Mouse (Mus musculus) lung, postnatal 14 days (tissue): ENCODE measurements around the gene Rpl36al.
A peak's percentile ranks its signal among the peaks of the same experiment; 100 is the strongest.
"Not testable (repeated sequence)": the region's sequence is repeated elsewhere in the genome, so short reads cannot be mapped to it uniquely, and the experiment has no call there.

Experiments
- DNase-seq: peaks from one replicate; pipeline ENCODE4 v3.0.0; 2021

The Rpl36al gene

GRCm38 (mm10) chr12:69192637-69193036 is 8.8 kb upstream of the Rpl36al start:
- no peak for DNase-seq

GRCm38 (mm10) chr12:69191396-69191795 is 7.5 kb upstream of the Rpl36al start:
- no peak for DNase-seq

DNA sequence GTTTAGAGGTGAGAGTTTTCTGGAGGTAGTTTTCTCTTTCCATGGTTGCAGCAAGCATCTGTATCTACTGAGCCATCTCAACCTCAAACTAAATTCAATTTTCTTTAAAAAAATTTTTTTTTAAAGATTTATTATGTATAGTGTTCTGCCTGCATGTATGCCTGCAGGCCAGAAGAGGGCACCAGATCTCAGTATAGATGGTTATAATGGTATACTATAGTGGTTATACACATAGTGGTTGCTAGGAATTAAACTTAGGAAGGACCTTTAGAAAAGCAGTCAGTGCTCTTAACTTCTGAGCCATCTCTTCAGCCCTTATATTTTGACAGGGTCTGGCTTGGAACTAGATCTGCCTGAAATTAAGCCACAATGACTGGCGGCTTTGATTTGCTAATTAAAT is 6.6 kb upstream of the Rpl36al start:
- DNase-seq: no peak

- DNase-seq: no peak
Measured at GRCm38 (mm10) chr12:69190074-69190473, 6.2 kb upstream of the Rpl36al start.

- no peak for DNase-seq
Measured at GRCm38 (mm10) chr12:69186811-69187471, 3.1 kb upstream of the Rpl36al start.

DNA sequence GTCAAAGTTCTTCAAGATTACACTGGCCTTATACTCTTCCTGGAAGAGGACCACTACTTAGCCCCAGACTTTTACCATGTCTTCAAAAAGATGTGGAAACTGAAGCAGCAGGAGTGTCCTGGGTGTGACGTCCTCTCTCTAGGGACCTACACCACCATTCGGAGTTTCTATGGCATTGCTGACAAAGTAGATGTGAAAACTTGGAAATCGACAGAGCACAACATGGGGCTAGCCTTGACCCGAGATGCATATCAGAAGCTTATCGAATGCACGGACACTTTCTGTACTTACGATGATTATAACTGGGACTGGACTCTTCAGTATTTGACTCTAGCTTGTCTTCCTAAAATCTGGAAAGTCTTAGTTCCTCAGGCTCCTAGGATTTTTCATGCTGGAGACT is 1.5 kb upstream of the Rpl36al start:
- no peak for DNase-seq

- DNase-seq: peak; percentile 64
Measured at GRCm38 (mm10) chr12:69184342-69185295, 736 bp upstream of the Rpl36al start.

DNA sequence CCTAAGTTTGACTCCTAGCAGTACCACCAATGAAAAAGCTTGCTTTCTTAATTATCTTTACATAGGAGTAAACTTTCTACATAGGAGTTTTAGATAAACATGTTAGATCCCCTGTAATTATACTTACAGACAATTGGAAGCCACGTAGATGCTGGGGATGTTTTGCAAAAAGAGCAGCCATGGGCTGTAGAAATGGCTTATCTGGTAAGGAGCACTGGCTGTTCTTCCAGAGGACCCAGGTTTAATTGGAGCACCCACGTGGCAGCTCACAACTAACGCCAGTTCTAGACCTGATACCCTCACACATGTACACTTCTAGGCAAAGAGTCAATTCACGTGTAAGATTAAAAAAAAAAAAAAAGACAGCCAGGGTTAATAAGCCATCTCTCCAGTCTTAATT is 2.1 kb downstream of the Rpl36al start:
- DNase-seq: no peak

GRCm38 (mm10) chr12:69179371-69179770 is 4.5 kb downstream of the Rpl36al start:
- DNase-seq: no peak

DNA sequence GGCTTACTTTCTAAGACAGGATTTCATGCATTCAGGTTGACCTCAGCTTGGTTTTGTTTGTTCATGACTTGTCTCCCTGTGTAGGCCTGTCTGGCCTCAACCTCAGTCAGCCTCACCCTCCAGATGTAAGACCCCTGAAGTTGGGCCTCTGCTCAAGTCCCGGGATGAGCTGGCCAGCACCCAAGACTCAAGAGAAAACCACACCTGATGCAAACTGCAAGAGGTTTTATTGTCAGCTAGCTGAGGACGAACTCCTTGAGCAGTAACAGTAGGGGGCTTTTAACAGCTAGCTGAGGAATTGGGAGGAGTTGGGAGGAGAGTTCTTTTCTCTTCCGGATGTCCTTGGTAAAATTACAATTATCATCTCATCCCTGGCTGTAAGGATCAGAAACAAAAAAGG is 6.4 kb downstream of the Rpl36al start:
- no peak for DNase-seq

GRCm38 (mm10) chr12:69175975-69176374 is 7.9 kb downstream of the Rpl36al start:
- DNase-seq: no peak

- no peak for DNase-seq
Measured at GRCm38 (mm10) chr12:69171307-69171706, 12.6 kb downstream of the Rpl36al start.

GRCm38 (mm10) chr12:69168461-69169106 is 15.3 kb downstream of the Rpl36al start, which contains the start of gene Lrr1:
Gene Lrr1, plus strand, starts transcription at chr12:69168814.
- DNase-seq: peak; percentile 86

DNA sequence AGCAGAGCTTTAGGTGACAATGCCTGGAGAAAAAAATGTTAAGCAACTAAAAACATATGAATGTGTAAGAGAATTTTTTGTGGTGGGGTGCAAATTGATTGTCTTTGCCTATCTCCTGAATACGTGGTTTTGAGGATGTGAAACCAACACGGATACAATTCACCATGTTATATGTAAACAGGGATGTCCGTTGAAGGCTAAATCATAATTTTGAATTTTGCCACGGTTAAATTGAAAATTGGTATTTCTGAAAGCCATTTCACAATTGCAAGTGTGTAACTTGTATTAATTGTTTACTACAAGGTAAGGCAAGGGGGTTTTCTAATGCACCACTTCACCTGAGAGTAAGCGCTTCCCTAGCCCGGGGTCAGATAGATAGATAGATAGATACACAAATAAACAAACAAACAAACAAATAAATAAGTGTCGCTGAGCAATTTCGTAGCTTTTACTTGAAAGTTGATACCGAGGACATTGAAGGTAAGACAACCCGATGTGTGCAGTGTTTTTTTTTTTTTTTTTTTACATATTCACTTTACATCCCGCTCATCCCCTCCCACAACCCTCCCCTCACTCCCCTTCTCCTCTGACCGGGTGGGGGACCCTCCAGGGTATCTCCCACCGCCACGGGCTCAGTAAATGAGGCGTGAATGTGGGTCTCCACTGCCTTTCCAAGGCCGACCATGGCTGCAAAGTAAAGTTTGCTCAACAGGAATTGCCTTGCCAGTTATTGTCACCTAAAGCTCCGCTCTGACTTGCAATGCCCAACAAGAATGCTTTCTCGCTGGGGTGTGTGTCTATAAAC is 16.0 kb downstream of the Rpl36al start:
- DNase-seq: no peak

DNA sequence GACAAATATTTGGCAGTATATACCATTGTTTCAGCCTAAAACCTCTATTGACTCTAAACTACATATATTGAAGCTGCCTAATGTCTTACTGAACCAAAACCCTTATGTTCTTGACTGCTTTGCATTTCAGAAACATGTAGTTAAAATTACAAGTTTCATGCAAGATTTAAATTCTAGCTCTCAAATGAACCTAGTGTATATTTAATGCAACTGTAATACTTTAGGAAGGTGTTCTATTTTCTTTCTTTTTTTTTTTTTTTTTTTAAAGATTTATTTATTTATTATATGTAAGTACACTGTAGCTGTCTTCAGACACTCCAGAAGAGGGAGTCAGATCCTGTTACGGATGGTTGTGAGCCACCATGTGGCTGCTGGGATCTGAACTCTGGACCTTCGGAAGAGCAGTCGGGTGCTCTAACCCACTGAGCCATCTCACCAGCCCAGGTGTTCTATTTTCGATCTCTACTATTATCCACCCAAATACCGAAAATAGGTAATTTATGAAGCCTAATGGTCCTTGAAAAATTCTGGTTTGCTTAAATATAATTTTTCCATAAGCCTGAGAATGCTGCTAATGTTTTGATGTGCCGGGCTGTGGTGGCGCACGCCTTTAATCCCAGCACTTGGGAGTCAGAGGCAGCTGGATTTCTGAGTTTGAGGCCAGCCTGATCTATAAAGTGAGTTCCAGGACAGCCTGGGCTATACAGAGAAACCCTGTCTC is 16.9 kb downstream of the Rpl36al start:
- DNase-seq: not testable (repeated sequence)

GRCm38 (mm10) chr12:69164904-69165303 is 19.0 kb downstream of the Rpl36al start:
- no peak for DNase-seq

- DNase-seq: not testable (repeated sequence)
Measured at GRCm38 (mm10) chr12:69163586-69163985, 20.3 kb downstream of the Rpl36al start.

DNA sequence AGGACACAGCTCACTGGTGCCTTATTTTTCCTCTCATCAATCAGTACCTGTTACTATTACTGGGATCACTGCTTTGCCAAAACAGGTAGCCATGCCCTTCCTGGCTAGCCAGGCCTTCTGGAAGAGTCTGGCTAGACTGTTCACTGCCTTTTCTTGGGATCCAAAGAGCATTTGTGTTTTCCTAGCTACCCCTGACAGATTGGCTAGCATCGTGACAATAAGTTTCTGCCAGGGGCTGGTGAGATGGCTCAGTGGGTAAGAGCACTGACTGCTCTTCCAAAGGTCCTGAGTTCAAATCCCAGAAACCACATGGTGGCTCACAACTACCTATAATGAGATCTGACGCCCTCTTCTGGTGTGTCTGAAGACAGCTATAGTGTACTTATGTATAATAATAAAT is 23.2 kb downstream of the Rpl36al start:
- DNase-seq: not testable (repeated sequence)

- no peak for DNase-seq
Measured at GRCm38 (mm10) chr12:69159578-69159940, 24.3 kb downstream of the Rpl36al start.

DNA sequence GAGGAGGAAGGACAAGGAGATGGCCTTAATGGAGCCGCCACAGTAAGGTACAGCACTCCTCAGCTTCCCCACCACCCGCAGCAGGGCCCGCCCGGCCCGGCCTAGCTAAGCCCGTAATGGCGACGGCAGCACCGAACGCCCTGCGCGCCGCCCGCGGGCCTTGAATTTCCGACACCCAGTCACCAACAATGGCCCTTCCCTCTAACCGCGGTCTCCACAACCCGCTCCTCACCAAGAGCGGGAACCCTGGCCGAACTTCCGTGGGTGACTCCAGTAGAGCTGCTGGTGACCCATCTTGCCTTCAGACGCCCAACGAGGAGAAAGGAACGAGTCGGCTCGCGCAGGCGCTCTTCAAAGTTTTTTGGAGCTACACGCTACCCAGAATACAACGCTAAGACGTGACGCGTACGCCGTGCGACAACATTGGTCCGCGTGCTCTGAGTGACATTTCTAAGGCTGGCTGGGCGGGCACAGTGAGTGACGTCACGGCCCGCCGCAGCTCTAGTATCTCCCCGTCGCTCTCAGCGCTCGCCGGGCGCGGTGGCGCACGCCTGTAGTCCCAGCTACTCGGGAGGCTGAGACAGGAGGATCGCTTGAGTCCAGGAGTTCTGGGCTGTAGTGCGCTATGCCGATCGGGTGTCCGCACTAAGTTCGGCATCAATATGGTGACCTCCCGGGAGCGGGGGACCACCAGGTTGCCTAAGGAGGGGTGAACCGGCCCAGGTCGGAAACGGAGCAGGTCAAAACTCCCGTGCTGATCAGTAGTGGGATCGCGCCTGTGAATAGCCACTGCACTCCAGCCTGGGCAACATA is 24.9 kb downstream of the Rpl36al start, which contains the start of gene Rps29:
TSS of gene Rps29 (minus strand) at position 422 of the 813 bp plus-strand sequence.
- DNase-seq: peak; percentile 97

GRCm38 (mm10) chr12:69158366-69158764 is 25.5 kb downstream of the Rpl36al start:
- DNase-seq: no peak
